Mouse (Mus musculus): ENCODE results near the gene Rrnad1.
"Not testable (repeated sequence)": the region's sequence is repeated elsewhere in the genome, so short reads cannot be mapped to it uniquely, and the experiment has no call there.

GRCm38 (mm10) chr3:87887400-87887799 is 43.1 kb downstream of the Rrnad1 start:
- TF ChIP-seq CTCF (IDR thresholded peaks at IDR 0.05; ENCODE audit: borderline replicate concordance, extremely low read depth, insufficient read depth, insufficient read length); POLR2A (IDR thresholded peaks at IDR 0.05; ENCODE audit: borderline replicate concordance, extremely low read depth, insufficient read depth, insufficient read length, poor library complexity, severe bottlenecking): not testable (repeated sequence)

All from brain, embryonic 14.5 days (tissue).